Mouse (Mus musculus): Measurements from ENCODE around the gene Adh4. TPM values are rescaled to one million over a fixed set of nuclear protein-coding genes. Genes with fewer than 3 reads are reported as not detected.
"Not testable (repeated sequence)": the region's sequence is repeated elsewhere in the genome, so short reads cannot be mapped to it uniquely, and the experiment has no call there.

Gene Adh4
- polyA plus RNA-seq, 1 experiment from 2014 or later: not detected

- WGBS: 90% methylated on average over 10 of the region's 10 CpGs
- no peak overlapping the region for H3K4me3 ChIP-seq
- H3K4me1 ChIP-seq (replicated peaks): no peaks in the 10 kb centered on the region
- H3K36me3 ChIP-seq: peaks cover 71% of the 10 kb centered on the region
- no peaks in the 10 kb centered on the region for H3K27me3 ChIP-seq
- no peak for ATAC-seq (ENCODE audit: low FRiP score, low read depth)
- H3K27ac ChIP-seq (replicated peaks): no peak overlapping the region
- no peak overlapping the region for H3K9ac ChIP-seq
- no peaks in the 10 kb centered on the region for H3K9me3 ChIP-seq
- no peak overlapping the region for H3K4me2 ChIP-seq
Measured at GRCm38 (mm10) chr3:138452169-138452568, 36.9 kb downstream of the Adh4 start.

DNA sequence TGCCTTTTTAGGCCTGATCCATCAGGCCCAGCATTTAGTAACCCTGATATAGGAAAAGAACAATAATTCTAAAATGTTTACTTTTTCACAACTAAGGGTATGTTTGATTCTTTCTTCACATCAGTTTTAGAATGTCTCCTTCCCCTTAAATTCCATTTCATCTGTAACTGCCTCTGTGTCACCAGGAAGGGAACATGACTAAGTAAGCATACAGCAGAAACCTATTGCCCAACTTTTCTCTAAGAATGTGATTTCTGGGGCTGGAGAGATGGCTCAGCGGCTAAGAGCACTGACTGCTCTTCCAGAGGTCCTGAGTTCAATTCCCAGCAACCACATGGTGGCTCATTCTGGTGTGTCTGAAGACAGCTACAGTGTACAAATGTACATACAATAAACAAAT, 39.0 kb downstream of the Adh4 start:
- Histone ChIP-seq H3K27me3 (no peaks in the 10 kb centered on the region), H3K4me2 (no peak overlapping the region), H3K4me3 (no peak overlapping the region), H3K36me3 (peaks cover 78% of the 10 kb centered on the region), H3K4me1 (replicated peaks) (no peaks in the 10 kb centered on the region), H3K9me3 (no peaks in the 10 kb centered on the region), H3K27ac (replicated peaks) (no peak overlapping the region), H3K9ac (no peak overlapping the region)
- WGBS: 96% methylated on average over 1 of the region's 1 CpGs
- no peak for ATAC-seq (ENCODE audit: low FRiP score, low read depth)

GRCm38 (mm10) chr3:138454711-138455435, 39.6 kb downstream of the Adh4 start:
- no peaks in the 10 kb centered on the region for H3K27me3 ChIP-seq
- H3K27ac ChIP-seq (replicated peaks): no peak overlapping the region
- no peak overlapping the region for H3K4me2 ChIP-seq
- H3K9me3 ChIP-seq: no peaks in the 10 kb centered on the region
- H3K9ac ChIP-seq: no peak overlapping the region
- H3K4me1 ChIP-seq (replicated peaks): no peaks in the 10 kb centered on the region
- ATAC-seq (ENCODE audit: low FRiP score, low read depth): no peak
- 93% methylated on average over 13 of the region's 13 CpGs for WGBS
- no peak overlapping the region for H3K4me3 ChIP-seq
- H3K36me3 ChIP-seq: peaks cover 81% of the 10 kb centered on the region

DNA sequence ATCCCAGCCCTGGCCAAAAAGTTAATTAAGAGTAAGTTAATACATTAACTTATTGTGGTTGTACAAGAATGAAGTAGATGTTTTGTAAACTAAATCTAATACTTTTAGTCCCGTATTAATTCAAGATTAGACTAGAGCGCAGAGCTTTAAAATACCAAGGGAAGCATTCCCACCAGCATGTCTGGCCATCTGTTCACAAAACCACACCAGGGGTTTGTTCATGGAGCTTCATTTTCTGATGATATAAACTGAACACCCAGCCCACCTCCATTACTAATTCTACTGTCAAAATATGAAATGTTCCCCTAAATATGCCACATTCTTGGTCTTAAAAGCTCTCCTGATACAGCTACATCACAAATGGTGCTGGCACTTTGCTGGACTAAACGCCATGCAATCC, 43.2 kb downstream of the Adh4 start:
- H3K4me1 ChIP-seq (replicated peaks): no peaks in the 10 kb centered on the region
- H3K4me3 ChIP-seq: no peak overlapping the region
- no peaks in the 10 kb centered on the region for H3K9me3 ChIP-seq
- H3K9ac ChIP-seq: no peak overlapping the region
- no peaks in the 10 kb centered on the region for H3K27me3 ChIP-seq
- 95% methylated on average over 3 of the region's 3 CpGs for WGBS
- no peak for ATAC-seq (ENCODE audit: low FRiP score, low read depth)
- no peak overlapping the region for H3K4me2 ChIP-seq
- peaks cover 76% of the 10 kb centered on the region for H3K36me3 ChIP-seq
- no peak overlapping the region for H3K27ac ChIP-seq (replicated peaks)

DNA sequence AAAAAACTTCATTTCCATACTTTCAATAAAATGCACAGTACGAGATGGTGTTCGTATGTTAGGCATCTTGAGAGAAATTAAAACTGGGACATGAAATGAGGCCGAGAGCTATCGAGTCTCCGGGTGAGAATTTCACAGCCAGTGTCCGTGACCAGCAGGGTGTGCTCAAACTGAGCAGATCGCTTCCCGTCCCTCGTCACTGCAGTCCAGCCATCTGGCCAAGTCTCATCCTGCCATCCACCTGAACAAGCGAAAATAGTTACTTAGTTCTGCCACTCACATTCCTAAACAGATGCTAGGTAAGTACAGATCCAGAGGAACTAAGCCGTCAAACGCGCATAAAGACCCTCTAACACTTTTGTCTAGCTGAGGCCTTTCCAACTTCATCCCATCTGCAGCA, 45.0 kb downstream of the Adh4 start:
- no peak overlapping the region for H3K4me3 ChIP-seq
- ATAC-seq (ENCODE audit: low FRiP score, low read depth): no peak
- H3K27me3 ChIP-seq: no peaks in the 10 kb centered on the region
- H3K27ac ChIP-seq (replicated peaks): no peak overlapping the region
- H3K4me2 ChIP-seq: no peak overlapping the region
- peaks cover 75% of the 10 kb centered on the region for H3K36me3 ChIP-seq
- 79% methylated on average over 13 of the region's 13 CpGs for WGBS
- no peak overlapping the region for H3K9ac ChIP-seq
- no peaks in the 10 kb centered on the region for H3K9me3 ChIP-seq
- no peaks in the 10 kb centered on the region for H3K4me1 ChIP-seq (replicated peaks)

DNA sequence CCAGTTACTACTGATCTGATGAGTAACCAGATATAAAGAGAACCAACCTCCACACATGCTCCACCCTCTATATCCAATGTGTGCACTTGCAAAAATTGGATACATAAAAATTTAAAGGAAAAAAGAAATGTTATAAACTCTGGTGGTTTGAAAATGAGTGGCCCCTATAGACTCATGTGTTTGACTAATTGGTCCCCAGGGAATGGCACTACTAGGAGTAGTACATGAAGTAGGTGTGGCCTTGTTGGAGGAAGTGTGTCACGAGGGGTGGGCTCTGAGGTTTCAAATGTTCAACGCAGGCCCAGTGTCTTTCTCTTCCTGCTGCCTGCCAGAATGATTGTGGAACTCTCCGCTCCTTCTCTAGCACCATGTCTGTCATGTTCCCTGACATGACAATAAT, 46.6 kb downstream of the Adh4 start:
- Histone ChIP-seq H3K36me3 (peaks cover 70% of the 10 kb centered on the region), H3K27ac (replicated peaks) (no peak overlapping the region), H3K27me3 (no peaks in the 10 kb centered on the region), H3K4me2 (no peak overlapping the region), H3K9me3 (no peaks in the 10 kb centered on the region), H3K4me1 (replicated peaks) (no peaks in the 10 kb centered on the region), H3K4me3 (no peak overlapping the region), H3K9ac (no peak overlapping the region)
- no peak for ATAC-seq (ENCODE audit: low FRiP score, low read depth)
- WGBS: 93% methylated on average over 3 of the region's 3 CpGs

GRCm38 (mm10) chr3:138463137-138463536, 47.9 kb downstream of the Adh4 start:
- Histone ChIP-seq H3K27ac (replicated peaks) (no peak overlapping the region), H3K4me2 (no peak overlapping the region), H3K9me3 (no peaks in the 10 kb centered on the region), H3K4me3 (no peak overlapping the region), H3K27me3 (no peaks in the 10 kb centered on the region), H3K9ac (no peak overlapping the region), H3K36me3 (peaks cover 68% of the 10 kb centered on the region), H3K4me1 (replicated peaks) (no peaks in the 10 kb centered on the region)
- ATAC-seq (ENCODE audit: low FRiP score, low read depth): no peak
- 90% methylated on average over 2 of the region's 2 CpGs for whole genome bisulfite sequencing

GRCm38 (mm10) chr3:138463807-138464206, 48.5 kb downstream of the Adh4 start:
- Histone ChIP-seq H3K9ac (no peak overlapping the region), H3K27me3 (no peaks in the 10 kb centered on the region), H3K27ac (replicated peaks) (no peak overlapping the region), H3K4me2 (no peak overlapping the region), H3K4me1 (replicated peaks) (no peaks in the 10 kb centered on the region), H3K36me3 (peaks cover 69% of the 10 kb centered on the region), H3K4me3 (no peak overlapping the region), H3K9me3 (no peaks in the 10 kb centered on the region)
- 92% methylated on average over 6 of the region's 6 CpGs for WGBS
- ATAC-seq (ENCODE audit: low FRiP score, low read depth): no peak

DNA sequence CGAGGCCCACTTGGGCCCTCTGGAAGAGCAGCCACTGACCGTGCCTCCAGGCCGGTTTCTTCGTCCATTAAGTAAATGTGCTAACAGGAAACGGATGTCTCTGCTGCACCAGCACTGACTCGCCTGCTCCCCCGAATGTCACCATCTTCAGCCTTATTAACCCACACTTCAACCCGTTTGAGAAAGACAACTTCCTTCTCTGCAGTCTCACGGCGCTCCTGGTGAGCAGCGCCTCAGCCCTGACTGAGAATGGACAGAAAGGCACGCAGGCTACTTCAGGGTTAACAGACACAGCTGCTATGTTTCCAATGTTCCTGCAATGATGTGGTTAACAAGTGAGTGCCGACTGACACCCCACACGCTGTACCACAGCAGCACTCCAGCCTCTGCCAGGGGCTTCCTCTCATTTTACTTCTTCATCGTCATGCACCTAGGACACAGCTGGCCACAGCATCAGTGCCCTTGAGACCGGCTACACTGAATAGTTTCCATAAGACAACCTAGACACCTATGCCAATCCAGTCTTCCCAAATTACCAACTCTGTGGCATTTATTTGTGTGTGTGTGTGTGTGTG, 49.4 kb downstream of the Adh4 start:
- no peak for ATAC-seq (ENCODE audit: low FRiP score, low read depth)
- Histone ChIP-seq H3K4me2 (no peak overlapping the region), H3K9me3 (no peaks in the 10 kb centered on the region), H3K27ac (replicated peaks) (no peak overlapping the region), H3K27me3 (no peaks in the 10 kb centered on the region), H3K9ac (no peak overlapping the region), H3K4me3 (no peak overlapping the region), H3K4me1 (replicated peaks) (no peaks in the 10 kb centered on the region), H3K36me3 (peaks cover 69% of the 10 kb centered on the region)
- WGBS: 83% methylated on average over 16 of the region's 16 CpGs

DNA sequence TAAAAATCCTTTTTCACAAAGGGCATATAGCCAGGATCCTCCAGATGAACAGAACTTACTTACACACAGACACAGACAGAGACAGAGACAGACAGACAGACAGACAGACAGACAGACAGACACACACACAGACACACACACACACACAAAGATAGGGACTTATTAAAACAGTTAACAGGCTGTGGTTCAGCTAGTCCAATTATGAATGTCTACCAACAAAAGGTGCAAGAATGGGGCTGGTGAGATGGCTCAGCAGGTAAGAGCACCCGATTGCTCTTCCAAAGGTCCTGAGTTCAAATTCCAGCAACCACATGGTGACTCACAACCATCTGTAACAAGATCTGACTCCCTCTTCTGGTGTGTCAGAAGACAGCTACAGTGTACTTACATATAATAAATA, 51.4 kb downstream of the Adh4 start:
- not testable (repeated sequence) for H3K9me3 ChIP-seq; H3K27me3 ChIP-seq; H3K4me1 ChIP-seq (replicated peaks); H3K27ac ChIP-seq (replicated peaks); H3K9ac ChIP-seq; ATAC-seq (ENCODE audit: low FRiP score, low read depth); H3K4me2 ChIP-seq; H3K4me3 ChIP-seq
- H3K36me3 ChIP-seq: peaks cover 58% of the 10 kb centered on the region
- 87% methylated on average over 1 of the region's 1 CpGs for WGBS

DNA sequence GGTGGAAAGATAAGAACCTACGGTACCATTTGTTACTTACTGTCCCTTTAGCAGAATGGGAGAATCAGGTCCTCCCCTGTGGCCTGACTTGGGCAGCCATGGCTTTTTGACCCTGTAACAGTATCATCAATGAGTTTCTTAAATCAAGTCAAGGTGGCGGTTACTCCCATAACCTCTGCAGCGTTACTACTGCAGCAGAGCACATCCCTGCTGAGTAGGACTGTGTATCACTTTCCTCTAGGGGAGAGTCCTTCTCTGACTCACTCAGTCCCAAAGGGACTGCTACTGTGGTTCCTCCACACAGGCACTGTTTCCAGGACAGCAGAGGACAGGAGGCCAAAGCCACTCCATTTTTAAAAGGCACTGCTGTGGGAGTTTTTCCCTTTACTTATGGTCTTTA, 55.8 kb downstream of the Adh4 start:
- WGBS: 91% methylated on average over 3 of the region's 3 CpGs
- Histone ChIP-seq H3K4me1 (replicated peaks) (no peaks in the 10 kb centered on the region), H3K9ac (no peak overlapping the region), H3K36me3 (peaks cover 31% of the 10 kb centered on the region; the same call in 1 of the 2 replicates), H3K4me2 (no peak overlapping the region), H3K27me3 (no peaks in the 10 kb centered on the region), H3K4me3 (no peak overlapping the region), H3K27ac (replicated peaks) (no peak overlapping the region), H3K9me3 (no peaks in the 10 kb centered on the region)
- no peak for ATAC-seq (ENCODE audit: low FRiP score, low read depth)

GRCm38 (mm10) chr3:138479489-138479888, 64.2 kb downstream of the Adh4 start:
- H3K36me3 ChIP-seq: peaks cover 20% of the 10 kb centered on the region
- no peaks in the 10 kb centered on the region for H3K27me3 ChIP-seq

More at GRCm38 (mm10) chr3:138479489-138479888, 64.2 kb downstream of the Adh4 start:
- Histone ChIP-seq H3K4me3 (no peak overlapping the region), H3K9me3 (no peaks in the 10 kb centered on the region), H3K9ac (no peak overlapping the region), H3K4me1 (replicated peaks) (no peaks in the 10 kb centered on the region), H3K4me2 (no peak overlapping the region), H3K27ac (replicated peaks) (no peak overlapping the region)
- WGBS: 98% methylated on average over 8 of the region's 8 CpGs
- ATAC-seq (ENCODE audit: low FRiP score, low read depth): no peak

All from hindbrain, embryonic 15.5 days (tissue).